Mouse (Mus musculus) bone marrow macrophage, adult 2 months (primary cell): ENCODE data around the gene Lsm12. TPM values are rescaled to one million over a fixed set of nuclear protein-coding genes. Genes with fewer than 3 reads are reported as not detected.

ENCODE experiments used
- H3K27ac ChIP-seq: 2 replicates; pipeline ENCODE4 v1.5.1; 2012; ENCODE audit warnings: low read depth, low read length; ENCODE audit not compliant: insufficient read depth
- H3K4me1 ChIP-seq: 2 replicates; pipeline ENCODE4 v1.6.1; 2012; ENCODE audit warnings: low read length; ENCODE audit not compliant: control insufficient read depth, insufficient read depth
- H3K4me3 ChIP-seq: 2 replicates; pipeline ENCODE4 v1.5.1; 2012; ENCODE audit warnings: mild to moderate bottlenecking, low read length, moderate library complexity; ENCODE audit not compliant: insufficient read depth
- CTCF ChIP-seq: IDR thresholded peaks from 2 replicates; pipeline ENCODE4 v1.5.1; 2012; ENCODE audit warnings: low read depth, mild to moderate bottlenecking, low read length, moderate library complexity
- POLR2A ChIP-seq: IDR thresholded peaks from 2 replicates; pipeline ENCODE4 v1.6.1; 2012; ENCODE audit warnings: mild to moderate bottlenecking, low read depth, low read length, borderline replicate concordance
- polyA plus RNA-seq: library from polyadenylated mRNA; stranded (reverse); fragments of >200 nt; gene quantifications from 2 replicates; pipeline ENCODE4 v1.2.4, GENCODE M21; 2012; ENCODE audit not compliant: missing spikeins, insufficient read depth, insufficient read length

Lsm12 gene
- polyA plus RNA-seq, 1 experiment: 43.3 TPM

DNA sequence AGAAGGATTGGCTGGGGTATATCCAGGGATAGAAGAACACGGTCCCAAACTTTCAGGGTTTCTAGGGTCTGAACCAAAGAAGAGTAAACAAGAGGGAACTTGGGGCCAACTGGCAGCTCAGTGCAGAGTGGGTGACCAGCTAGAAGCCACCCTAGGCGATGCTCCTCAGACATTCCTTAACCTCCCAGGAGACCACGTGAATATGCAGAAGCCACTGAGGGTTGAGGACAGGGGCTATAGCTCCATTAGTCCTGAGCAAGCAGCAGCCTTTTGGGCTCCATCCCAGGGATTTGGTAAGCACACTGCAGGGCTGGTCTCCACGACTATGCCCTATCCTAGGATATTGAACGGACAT is 31.8 kb upstream of the Lsm12 start:
- TF ChIP-seq CTCF: no peak
- no peak for TF ChIP-seq POLR2A
- no peak overlapping the region for H3K27ac ChIP-seq
- H3K4me3 ChIP-seq: peak overlapping the region; percentile 68; the same call in 1 of the 2 replicates
- peaks cover 63% of the 10 kb centered on the region for H3K4me1 ChIP-seq

DNA sequence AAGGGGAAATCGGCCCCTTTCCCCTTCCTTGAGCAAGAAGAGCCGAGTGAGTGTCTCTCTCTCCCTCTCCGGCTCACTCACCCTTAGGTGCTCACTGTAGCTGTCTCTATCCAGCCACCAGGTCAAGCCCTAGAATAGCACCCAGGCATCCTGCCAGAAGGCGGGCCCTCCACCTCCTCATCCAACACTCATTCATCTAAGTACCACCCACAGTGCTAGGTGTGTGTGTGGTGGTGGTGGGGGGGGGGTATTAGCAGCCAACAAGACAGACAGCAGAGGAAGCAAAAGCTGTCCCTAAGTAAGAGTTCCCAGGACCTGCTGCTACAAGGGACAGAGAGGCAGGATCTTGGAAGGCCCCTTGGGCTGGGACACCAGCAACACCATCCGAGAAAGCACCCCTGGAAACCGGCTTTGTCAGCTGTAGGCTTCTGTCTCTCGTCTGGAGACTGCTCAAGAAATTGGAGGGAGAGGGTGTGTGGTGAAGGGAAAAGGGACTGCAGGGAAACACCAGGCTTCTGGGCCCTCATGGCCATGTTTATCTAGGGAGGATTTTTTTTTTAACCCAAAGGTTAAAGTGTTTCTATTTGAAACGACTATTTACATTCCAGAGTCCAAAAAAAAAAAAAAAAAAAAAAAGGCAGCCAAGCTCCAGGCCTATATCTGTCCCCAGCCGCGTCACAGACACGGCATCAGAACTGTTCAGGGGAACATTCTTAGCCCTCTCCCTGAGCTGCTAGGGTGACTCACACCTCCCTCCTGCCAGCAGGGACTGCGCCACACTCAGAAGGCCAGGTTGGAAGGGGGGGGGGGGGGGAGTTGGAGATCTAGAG is 31.2 kb upstream of the Lsm12 start:
- Histone ChIP-seq H3K4me1 (peaks cover 57% of the 10 kb centered on the region), H3K4me3 (no peak overlapping the region), H3K27ac (no peak overlapping the region)
- TF ChIP-seq POLR2A (no peak), CTCF (no peak)

DNA sequence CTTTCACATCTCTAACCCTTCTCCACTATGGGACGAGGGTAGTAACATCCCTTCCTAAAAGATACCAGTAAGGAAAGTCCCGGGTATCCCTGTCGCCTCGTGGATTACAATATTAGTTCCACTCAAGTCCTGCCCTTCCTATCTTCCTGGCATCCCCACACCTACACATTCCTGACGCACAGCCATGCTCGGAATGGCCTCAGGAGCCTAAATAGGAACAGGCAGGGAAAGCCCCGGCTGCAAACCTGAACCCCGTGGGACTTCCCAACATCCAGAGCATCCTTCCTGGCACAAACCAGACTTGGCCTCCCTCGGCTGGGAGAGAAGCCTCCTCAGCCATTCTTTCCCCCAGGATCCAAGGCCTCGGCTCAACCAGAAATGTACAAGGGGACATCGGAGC is 30.4 kb upstream of the Lsm12 start:
- H3K4me3 ChIP-seq: no peak overlapping the region
- TF ChIP-seq CTCF (no peak), POLR2A (no peak)
- H3K4me1 ChIP-seq: peaks cover 50% of the 10 kb centered on the region
- H3K27ac ChIP-seq: no peak overlapping the region

DNA sequence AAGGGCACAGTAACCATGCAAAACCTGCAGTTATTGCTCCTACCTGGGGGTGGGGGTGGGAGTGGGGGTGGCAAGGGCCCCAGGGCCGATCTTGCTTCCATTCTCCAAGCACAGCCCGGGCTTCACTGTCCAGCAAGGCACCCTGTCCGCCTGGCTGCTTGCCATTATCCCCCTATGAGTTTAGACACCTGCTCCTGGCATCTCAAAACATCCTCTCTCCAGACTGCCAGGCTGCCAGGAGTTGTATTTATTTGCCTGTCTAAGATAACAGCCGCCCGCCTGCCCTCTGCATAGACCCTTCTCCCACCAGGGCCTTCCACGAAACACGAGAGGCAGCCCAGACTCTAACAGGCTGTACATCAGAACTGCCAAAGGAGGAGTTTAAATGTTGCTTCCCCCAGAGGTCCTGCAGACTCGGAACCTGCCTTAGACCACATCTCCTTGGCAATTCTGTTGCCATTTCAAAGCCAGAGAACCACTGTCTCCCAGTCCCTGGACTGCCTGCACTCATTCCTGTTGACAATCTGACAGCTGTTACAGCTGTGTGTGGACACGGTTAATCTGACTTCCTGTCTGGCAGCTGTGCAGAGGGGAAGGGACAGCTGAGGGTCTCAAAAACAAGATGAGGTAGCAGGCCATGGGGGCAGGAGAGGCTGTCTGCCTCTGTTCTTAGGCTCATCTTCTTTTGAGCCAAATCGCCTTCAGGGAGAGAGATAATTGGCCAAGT is 29.5 kb upstream of the Lsm12 start:
- Histone ChIP-seq H3K27ac (no peak overlapping the region), H3K4me1 (peaks cover 47% of the 10 kb centered on the region), H3K4me3 (no peak overlapping the region)
- TF ChIP-seq POLR2A (no peak), CTCF (no peak; the same call in 1 of the 2 replicates)

DNA sequence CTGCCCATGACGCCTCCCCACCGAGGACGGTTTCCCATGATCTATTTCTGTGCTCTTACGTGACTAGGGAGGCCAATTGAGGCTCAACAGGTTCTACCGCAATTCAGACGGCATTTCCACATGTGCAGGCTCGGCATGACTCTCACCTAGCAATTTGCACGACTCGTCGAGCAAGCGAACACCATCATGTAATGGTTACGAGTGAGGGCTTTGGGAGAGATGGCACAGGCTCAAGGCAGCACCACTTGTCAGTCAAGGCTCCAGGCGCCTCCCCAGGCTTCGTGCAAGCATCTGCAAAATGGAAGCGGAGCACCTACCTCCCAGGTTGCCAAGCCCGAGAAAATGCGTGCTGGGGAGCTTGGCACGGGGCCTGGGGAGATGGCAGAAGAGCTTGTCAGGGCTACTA is 26.8 kb upstream of the Lsm12 start:
- Histone ChIP-seq H3K4me3 (no peak overlapping the region), H3K4me1 (peaks cover 49% of the 10 kb centered on the region), H3K27ac (no peak overlapping the region)
- TF ChIP-seq CTCF: no peak
- no peak for TF ChIP-seq POLR2A

DNA sequence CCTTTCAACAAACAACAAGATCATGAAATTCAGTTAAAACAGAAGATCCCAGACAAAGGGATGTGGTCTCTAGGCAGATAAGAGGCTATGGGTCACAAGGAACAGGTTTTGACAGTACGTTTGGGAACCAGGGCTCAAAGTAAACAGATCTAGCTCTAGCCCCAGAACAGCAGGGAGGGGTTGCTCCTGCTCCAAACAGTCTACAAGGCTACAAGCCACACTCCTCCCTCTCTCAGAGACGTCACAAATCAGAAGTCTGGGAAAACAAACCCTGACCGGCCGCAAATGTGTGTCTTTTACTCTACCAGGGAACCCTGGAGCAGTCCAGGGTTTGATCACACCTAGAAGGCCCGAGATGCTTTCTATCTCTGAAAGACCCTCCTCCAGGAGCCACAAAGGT is 25.9 kb upstream of the Lsm12 start:
- TF ChIP-seq POLR2A (no peak), CTCF (no peak)
- peaks cover 41% of the 10 kb centered on the region for H3K4me1 ChIP-seq

DNA sequence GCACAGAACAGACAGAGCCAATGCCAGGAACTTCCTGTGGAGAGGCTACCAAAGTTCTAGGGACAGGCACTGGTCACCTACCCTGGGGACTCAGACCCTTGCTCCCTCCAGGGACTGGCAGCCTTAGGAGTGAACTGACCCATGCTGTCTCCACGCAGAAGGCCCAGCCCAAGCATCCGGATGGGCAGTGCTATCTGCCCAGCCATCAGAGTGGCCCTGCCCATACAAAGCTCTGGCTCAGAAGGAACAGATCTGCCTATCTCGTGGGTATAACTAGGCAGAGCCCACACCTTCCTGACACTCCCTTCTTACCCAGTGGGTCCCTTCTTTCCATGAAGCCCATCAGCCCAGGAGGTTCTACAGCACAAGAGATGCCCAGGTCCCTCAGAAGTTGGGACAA is 25.1 kb upstream of the Lsm12 start:
- no peak for TF ChIP-seq POLR2A
- no peak for TF ChIP-seq CTCF
- H3K4me3 ChIP-seq: no peak overlapping the region
- H3K4me1 ChIP-seq: peaks cover 34% of the 10 kb centered on the region
- no peak overlapping the region for H3K27ac ChIP-seq

More for the DNA sequence above, 25.9 kb upstream of the Lsm12 start:
- H3K27ac ChIP-seq: no peak overlapping the region
- H3K4me3 ChIP-seq: no peak overlapping the region

DNA sequence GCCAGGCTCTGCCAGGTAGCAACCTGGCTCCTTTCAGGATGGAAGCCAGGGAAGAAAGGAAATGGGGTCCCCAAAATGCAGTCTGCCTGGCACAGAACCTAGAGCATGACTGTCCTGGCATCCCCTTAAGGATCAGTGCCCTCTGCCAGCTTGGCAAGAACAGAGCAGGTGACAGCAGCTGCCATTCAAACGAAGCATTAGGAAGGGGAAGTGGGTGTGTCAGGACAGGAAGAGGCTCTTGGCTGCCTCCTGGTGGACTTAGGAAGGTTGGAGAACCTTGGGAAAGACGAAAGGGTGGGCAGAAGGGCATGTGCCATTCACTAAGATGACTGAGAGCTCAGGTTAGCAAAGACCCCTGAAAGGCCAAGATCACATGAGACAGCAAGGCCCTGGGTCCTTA is 24.6 kb upstream of the Lsm12 start:
- TF ChIP-seq POLR2A (no peak), CTCF (peak; percentile 74)
- Histone ChIP-seq H3K4me3 (no peak overlapping the region), H3K4me1 (peaks cover 30% of the 10 kb centered on the region), H3K27ac (no peak overlapping the region)

DNA sequence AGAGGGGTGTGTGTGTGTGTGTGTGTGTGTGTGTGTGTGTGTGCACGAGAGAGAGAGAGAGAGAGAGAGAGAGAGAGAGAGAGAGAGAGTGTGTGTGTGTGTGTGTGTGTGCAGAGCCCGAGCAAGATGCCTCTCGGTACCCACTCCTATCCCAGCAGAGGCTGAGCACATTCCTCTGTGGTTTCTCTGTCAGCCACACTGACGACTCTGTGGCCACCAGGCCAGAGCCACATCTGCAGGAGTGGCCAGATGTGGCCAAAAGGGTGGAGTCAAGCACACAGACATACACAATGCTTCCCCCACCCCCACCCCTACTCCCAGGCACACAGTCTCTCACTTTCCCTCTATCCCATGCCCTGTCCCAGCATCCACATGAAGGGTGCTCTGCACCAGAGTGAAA is 23.8 kb upstream of the Lsm12 start:
- TF ChIP-seq POLR2A: no peak
- no peak for TF ChIP-seq CTCF
- Histone ChIP-seq H3K4me3 (no peak overlapping the region), H3K4me1 (peaks cover 27% of the 10 kb centered on the region), H3K27ac (no peak overlapping the region)

DNA sequence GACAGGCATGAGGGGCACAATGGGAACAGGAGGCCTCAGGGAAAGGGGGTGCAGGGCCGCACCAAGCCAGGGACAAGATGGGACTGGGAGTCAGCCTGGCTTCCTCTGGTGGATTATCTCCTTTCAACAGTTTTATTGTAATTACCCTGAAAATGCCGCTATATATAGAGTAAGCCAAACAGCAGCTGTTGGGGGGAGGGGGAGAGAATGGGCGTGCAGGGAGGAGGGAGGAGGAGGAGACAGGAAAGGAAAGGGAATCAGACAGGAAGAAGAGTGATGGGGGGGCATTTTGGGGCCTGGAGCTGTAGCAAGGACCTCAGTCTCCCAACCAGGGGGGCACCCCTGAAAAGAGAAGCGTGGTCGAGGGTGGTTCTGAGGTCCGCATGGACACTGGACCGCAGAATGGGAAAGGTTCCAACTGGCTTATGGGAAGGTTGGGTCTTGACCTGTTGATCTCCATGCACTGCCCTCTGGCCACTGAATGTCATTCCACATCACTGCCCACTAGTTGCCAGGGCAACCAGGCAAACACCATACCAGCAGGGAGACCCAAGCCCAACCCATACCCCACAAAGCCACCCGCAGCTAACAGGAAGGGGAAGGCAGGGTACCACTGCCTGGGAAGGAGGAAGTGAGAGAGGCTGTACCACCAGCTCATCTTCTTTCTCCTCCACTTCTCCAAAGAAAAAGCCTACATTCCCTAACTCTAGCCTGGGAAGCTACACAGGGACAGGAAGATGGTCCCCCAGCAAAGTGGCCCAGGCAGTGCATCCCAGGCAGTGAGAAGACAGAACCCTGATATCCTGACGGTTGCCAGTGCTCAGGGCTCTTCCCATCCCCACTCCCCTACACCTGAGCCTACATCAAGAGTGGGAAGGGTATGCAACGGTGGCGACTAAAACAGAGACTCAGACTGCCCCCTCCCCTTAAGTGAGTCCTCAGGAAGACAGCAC is 23.0 kb upstream of the Lsm12 start:
- TF ChIP-seq CTCF (no peak), POLR2A (no peak)
- H3K27ac ChIP-seq: peak overlapping the region; percentile 8; the same call in 1 of the 2 replicates
- no peak overlapping the region for H3K4me3 ChIP-seq
- H3K4me1 ChIP-seq: peaks cover 27% of the 10 kb centered on the region
